Mouse (Mus musculus) midbrain, embryonic 12.5 days (tissue): ENCODE data around the gene Cd7. TPM values are rescaled to one million over a fixed set of nuclear protein-coding genes. Genes with fewer than 3 reads are reported as not detected.
"Not testable (repeated sequence)": the region's sequence is repeated elsewhere in the genome, so short reads cannot be mapped to it uniquely, and the experiment has no call there.

Experiments
- ATAC-seq: fragments of 200-750 bp; cut with Nextera tagmentation; 2 replicates; pipeline ENCODE4 v1.8.0; 2017; ENCODE audit warnings: low read depth, moderate TSS enrichment, moderate library complexity; ENCODE audit not compliant: low FRiP score
- H3K27ac ChIP-seq: fragments of 300-500 bp; sonication (generic); replicated peaks from 2 replicates; pipeline ENCODE4 v1.5.1; 2016; ENCODE audit warnings: mild to moderate bottlenecking
- H3K27me3 ChIP-seq: fragments of 300-500 bp; sonication (generic); 2 replicates; pipeline ENCODE4 v1.6.1; 2016; ENCODE audit warnings: mild to moderate bottlenecking
- H3K36me3 ChIP-seq: fragments of 300-500 bp; sonication (generic); 2 replicates; pipeline ENCODE4 v1.6.1; 2016
- H3K4me1 ChIP-seq: fragments of 300-500 bp; sonication (generic); 2 replicates; pipeline ENCODE4 v1.6.1; 2016
- H3K4me2 ChIP-seq: fragments of 300-500 bp; sonication (generic); replicated peaks from 2 replicates; pipeline ENCODE4 v1.6.1; 2016; ENCODE audit warnings: mild to moderate bottlenecking, moderate library complexity
- H3K4me3 ChIP-seq: fragments of 300-500 bp; sonication (generic); 2 replicates; pipeline ENCODE4 v1.5.1; 2016; ENCODE audit warnings: mild to moderate bottlenecking
- H3K9ac ChIP-seq: fragments of 300-500 bp; sonication (generic); replicated peaks from 2 replicates; pipeline ENCODE4 v1.6.1; 2016; ENCODE audit warnings: mild to moderate bottlenecking, moderate library complexity
- H3K9me3 ChIP-seq: fragments of 300-500 bp; sonication (generic); 2 replicates; pipeline ENCODE4 v1.6.1; 2016; ENCODE audit warnings: mild to moderate bottlenecking
- WGBS: fragments of 180-500 bp; shearing (Covaris S2); methylation state at CpG from one replicate; pipeline ENCODE4 v1.1.7; 2016; 5-methylcytosine and 5-hydroxymethylcytosine counted together
- polyA plus RNA-seq: library from polyadenylated mRNA; unstranded; fragments of >200 nt; fragmentation: Nextera tagmentation; extraction: Ambion mirVana; gene quantifications from 2 replicates; pipeline ENCODE4 v1.2.1, GENCODE M21; 2016

The Cd7 gene
- polyA plus RNA-seq, 1 experiment from 2014 or later, result not detected

DNA sequence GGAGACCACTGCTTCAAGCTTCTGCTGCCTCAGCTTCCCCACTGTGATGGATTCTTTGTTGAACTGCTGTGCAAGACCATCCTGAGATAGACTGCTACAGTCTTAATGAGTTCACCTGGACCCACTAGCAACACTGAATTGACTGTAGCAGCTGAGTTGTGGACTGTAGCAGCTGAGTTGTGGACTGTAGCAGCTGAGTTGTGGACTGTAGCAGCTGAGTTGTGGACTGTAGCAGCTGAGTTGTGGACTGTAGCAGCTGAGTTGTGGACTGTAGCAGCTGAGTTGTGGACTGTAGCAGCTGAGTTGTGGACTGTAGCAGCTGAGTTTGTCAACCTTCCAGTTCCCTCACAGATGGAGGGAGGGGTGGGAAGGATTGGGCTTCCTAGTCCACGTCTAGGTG is 3.8 kb upstream of the Cd7 start:
- not testable (repeated sequence) for H3K27me3 ChIP-seq, H3K36me3 ChIP-seq, H3K9me3 ChIP-seq, H3K9ac ChIP-seq, H3K4me1 ChIP-seq, H3K4me3 ChIP-seq, H3K27ac ChIP-seq, ATAC-seq, H3K4me2 ChIP-seq
- 55% methylated on average over 1 of the region's 1 CpGs for WGBS

DNA sequence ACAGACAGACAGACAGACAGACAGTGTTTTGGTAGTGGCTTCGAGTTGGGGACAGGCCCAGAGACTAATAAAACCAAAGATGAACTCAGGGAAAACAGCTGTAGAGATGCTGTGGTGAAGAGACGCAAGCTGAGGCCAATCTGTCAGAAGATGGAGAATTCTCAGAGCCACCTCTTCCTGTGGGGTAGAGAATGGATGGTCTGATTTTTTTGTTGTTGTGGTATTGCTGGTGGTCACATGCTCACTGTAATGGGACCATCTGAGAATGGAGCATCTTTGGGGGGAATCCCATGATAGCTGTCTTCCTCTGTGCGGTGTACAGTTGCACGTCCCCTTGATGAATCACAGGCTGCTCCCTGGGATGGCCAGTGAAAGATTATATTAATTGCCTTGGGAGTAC is 3.3 kb upstream of the Cd7 start:
- Histone ChIP-seq H3K4me1 (no peaks in the 10 kb centered on the region), H3K27ac (no peak overlapping the region), H3K4me3 (no peak overlapping the region), H3K27me3 (no peaks in the 10 kb centered on the region), H3K9me3 (no peaks in the 10 kb centered on the region), H3K9ac (no peak overlapping the region), H3K36me3 (no peaks in the 10 kb centered on the region), H3K4me2 (no peak overlapping the region)
- no peak for ATAC-seq
- WGBS, result 82% methylated on average over 4 of the region's 4 CpGs

DNA sequence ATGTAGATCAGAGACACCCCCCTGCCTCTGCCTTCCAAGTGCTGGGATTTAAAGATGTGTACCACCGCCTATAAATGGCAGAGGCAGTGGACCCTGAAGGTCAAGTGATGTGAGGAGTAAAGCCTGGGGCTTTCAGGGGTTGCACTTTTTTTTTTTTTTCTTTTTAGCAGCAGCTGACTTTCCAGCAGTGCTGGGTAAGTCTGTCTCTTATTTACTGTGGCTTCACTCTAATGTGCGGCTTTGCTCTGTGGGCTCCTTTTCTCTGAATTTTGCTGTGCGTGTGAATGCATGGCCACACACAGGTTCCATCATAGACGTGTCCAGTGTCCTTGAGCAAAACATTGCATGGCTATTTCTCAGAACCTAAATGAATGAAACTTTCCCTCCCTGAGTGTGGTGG is 2.4 kb upstream of the Cd7 start:
- Histone ChIP-seq H3K36me3 (no peaks in the 10 kb centered on the region), H3K9ac (no peak overlapping the region), H3K27me3 (no peaks in the 10 kb centered on the region), H3K9me3 (no peaks in the 10 kb centered on the region), H3K27ac (no peak overlapping the region), H3K4me1 (no peaks in the 10 kb centered on the region), H3K4me2 (no peak overlapping the region), H3K4me3 (no peak overlapping the region)
- 74% methylated on average over 4 of the region's 4 CpGs for WGBS
- no peak for ATAC-seq

DNA sequence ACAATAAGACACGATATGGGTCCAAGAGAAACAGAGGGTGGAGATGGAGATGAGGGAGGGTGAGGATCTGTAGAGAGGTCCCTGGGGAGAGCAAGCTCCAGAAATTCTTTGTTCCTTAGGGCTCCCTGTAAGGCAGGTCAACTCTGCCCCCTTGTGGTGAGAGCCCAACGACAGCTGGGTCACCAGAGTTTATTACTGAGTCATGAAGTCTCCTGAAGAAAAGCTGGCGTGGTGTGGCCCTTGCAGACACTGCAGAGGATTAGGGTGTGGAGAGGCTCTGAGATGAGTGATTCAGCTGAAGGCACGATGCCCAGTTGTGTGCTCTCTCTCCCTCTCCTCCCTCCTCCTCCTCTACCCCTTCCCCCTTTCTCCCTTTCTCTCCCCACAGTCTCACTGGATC is 2.0 kb upstream of the Cd7 start:
- H3K4me1 ChIP-seq, result no peaks in the 10 kb centered on the region
- no peak overlapping the region for H3K9ac ChIP-seq
- ATAC-seq, result no peak
- no peaks in the 10 kb centered on the region for H3K9me3 ChIP-seq
- H3K27me3 ChIP-seq, result no peaks in the 10 kb centered on the region
- H3K4me3 ChIP-seq, result no peak overlapping the region
- no peak overlapping the region for H3K27ac ChIP-seq
- WGBS, result 6% methylated on average over 4 of the region's 4 CpGs
- no peaks in the 10 kb centered on the region for H3K36me3 ChIP-seq
- no peak overlapping the region for H3K4me2 ChIP-seq

DNA sequence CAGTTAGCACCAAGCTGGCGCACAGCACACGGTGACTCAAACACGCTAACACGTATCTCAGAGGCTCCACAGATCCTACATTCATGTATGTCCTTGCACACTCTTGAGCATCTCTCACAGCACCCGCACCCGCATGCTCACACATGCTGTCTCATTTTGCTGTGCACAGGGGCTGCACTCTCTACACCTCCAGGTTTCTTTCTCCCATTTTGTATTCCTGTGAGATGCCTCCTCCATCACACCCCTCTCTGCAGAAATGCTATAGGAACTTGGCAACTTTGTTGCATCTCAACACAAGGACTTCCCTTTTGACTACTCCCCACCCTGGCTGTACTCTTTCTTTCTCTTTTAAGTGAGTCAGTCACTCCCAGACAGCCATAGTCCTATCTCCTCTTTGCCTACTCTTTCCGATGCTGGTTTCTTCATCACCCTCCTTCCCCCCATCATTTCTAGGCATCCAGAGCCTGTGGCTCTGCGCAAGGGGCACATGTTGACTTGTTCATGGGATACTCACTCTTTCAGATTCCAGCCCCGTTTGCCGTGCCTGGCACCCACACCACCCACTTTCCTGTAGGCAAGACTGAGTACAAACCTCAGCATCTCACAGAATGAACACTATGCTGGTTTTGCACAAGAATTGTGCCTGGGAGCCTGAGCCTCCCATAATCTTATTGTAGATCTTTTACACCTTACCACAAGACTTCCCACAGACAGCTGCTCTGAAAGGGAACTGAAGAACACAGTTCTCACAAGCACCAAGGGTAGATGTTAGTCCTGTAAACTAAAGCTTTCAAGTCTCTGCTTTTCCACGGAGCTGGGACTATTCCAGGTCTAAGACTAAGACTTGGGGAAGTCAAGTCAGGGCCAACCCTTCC is 615 bp downstream of the Cd7 start:
- WGBS, result 93% methylated on average over 11 of the region's 11 CpGs
- no peaks in the 10 kb centered on the region for H3K27me3 ChIP-seq
- no peak for ATAC-seq

DNA sequence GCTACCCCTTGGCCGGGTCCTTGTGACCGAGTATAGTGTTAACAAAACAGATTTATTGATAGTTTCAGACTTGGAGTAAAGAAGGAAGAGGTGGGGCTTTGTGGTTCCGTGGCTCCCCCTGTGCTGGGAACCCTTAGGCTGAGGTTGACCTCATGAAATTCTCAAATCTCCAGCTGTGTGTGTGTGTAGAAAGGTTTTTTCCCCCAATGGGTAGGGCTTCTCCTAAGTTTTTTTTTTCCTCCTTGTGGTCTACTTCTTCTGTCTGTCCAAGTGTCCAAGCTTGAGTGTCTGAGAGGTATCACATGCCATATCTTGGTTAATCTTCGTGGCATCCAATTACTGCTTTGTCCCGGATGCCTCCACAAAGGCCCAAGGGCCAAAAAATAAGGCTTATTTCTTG is 6.1 kb downstream of the Cd7 start:
- Histone ChIP-seq H3K4me1 (no peaks in the 10 kb centered on the region), H3K9ac (no peak overlapping the region)

More for the DNA sequence above, 615 bp downstream of the Cd7 start:
- no peak overlapping the region for H3K9ac ChIP-seq
- no peaks in the 10 kb centered on the region for H3K36me3 ChIP-seq
- no peaks in the 10 kb centered on the region for H3K4me1 ChIP-seq
- no peaks in the 10 kb centered on the region for H3K9me3 ChIP-seq
- no peak overlapping the region for H3K27ac ChIP-seq
- no peak overlapping the region for H3K4me3 ChIP-seq
- no peak overlapping the region for H3K4me2 ChIP-seq

DNA sequence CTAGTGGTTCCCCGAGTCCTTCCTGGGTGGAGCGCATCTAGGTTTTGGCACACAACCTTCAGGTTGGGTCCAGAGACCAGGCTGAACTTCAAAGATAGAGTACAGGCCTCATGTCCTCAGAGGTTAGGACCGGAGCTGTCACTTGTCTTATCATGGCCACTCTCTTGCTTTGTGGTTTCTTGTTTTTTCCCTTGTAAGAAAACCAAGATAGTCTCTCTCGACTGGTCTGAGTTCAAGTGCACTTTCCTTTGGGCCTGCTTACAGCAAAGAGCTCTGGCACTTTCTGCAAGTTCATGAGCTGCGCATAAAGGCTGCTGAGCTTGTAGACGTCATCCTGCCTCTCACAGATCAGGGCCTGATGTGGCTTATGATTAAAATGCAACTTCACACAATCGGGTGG is 12.0 kb downstream of the Cd7 start:
- Histone ChIP-seq H3K9ac (no peak overlapping the region), H3K27me3 (0 out of 2 replicates have a peak, but pooled peaks cover 3% of the 10 kb centered on the region), H3K4me3 (no peak overlapping the region), H3K4me2 (no peak overlapping the region), H3K4me1 (no peaks in the 10 kb centered on the region), H3K36me3 (no peaks in the 10 kb centered on the region), H3K9me3 (no peaks in the 10 kb centered on the region), H3K27ac (no peak overlapping the region)
- WGBS, result 91% methylated on average over 7 of the region's 7 CpGs
- ATAC-seq, result no peak

More for the DNA sequence above, 6.1 kb downstream of the Cd7 start:
- Histone ChIP-seq H3K27me3 (0 out of 2 replicates have a peak, but pooled peaks cover 3% of the 10 kb centered on the region), H3K4me2 (no peak overlapping the region), H3K36me3 (no peaks in the 10 kb centered on the region), H3K4me3 (no peak overlapping the region), H3K27ac (no peak overlapping the region), H3K9me3 (no peaks in the 10 kb centered on the region)
- 86% methylated on average over 5 of the region's 5 CpGs for WGBS
- no peak for ATAC-seq

DNA sequence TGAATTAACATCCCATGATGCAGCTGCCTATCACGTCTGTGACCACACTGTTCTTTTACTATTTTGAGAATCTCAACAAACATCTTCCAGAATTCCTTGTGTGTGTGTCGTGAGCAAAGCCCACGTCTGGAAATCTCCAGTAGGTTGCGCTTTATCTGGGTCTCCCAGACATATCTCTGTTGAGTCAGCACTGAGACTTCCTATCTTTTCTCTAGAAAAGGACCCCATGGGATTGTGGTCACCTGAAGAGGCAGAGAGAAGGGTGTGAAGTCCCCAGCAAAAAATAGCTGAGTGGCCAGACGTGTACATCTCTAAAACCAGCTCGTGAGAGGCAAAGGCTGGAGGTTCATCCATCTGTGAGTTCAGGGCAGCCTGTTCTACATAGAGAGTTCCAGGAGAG is 15.1 kb downstream of the Cd7 start:
- Histone ChIP-seq H3K27me3 (0 out of 2 replicates have a peak, but pooled peaks cover 3% of the 10 kb centered on the region), H3K9me3 (no peaks in the 10 kb centered on the region), H3K4me2 (no peak overlapping the region), H3K4me3 (no peak overlapping the region), H3K36me3 (no peaks in the 10 kb centered on the region), H3K27ac (no peak overlapping the region), H3K9ac (no peak overlapping the region), H3K4me1 (no peaks in the 10 kb centered on the region)
- WGBS, result 75% methylated on average over 6 of the region's 6 CpGs
- ATAC-seq, result no peak

DNA sequence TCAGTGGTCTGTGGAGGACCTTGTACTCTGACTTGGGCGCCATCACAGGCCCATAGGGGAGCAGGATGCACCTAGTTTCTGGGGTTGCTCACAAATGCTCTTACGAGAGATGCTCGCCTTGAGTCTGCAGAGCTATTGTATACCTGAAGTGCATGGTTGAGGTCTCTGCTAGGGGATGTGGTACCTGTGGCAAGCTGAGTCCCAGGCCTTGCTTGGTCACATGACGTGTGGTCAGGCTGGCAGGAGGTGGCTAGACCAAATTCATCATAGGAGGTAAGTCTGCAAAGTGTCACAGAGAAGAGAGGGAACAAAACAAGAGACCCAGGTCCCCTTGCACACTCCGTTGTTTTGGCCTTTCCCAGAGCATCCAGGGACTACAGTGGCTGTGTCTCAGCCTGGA is 19.7 kb downstream of the Cd7 start:
- WGBS, result 82% methylated on average over 5 of the region's 5 CpGs
- no peaks in the 10 kb centered on the region for H3K4me1 ChIP-seq
- no peaks in the 10 kb centered on the region for H3K36me3 ChIP-seq
- H3K4me3 ChIP-seq, result no peak overlapping the region
- no peaks in the 10 kb centered on the region; the same call in 1 of the 2 replicates for H3K27me3 ChIP-seq
- H3K9me3 ChIP-seq, result no peaks in the 10 kb centered on the region
- no peak overlapping the region for H3K9ac ChIP-seq
- no peak overlapping the region for H3K4me2 ChIP-seq
- H3K27ac ChIP-seq, result no peak overlapping the region
- no peak for ATAC-seq

DNA sequence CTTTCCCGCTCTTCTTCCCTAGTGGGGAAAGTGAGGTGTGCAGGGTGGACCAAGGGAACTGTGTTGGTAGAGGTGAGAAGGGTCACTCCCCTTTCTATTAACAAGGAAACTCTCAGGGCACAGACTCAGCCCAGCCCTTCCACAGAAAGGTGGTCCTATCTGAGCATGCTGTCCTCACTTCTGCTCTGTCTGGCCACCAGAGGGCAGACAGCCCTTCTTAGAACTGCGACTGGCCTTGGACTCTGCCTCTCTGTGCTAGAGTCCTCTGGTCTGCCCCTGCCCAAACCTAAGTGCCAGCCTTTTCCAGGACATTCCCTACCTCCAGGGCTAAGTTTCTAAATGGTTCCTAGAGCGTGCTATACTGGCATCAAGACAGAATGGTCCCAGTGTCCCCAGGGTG is 21.5 kb downstream of the Cd7 start:
- no peaks in the 10 kb centered on the region for H3K4me1 ChIP-seq
- no peak overlapping the region for H3K9ac ChIP-seq
- 44% methylated on average over 3 of the region's 3 CpGs for WGBS
- no peak overlapping the region for H3K4me2 ChIP-seq
- no peak overlapping the region for H3K4me3 ChIP-seq
- no peaks in the 10 kb centered on the region for H3K9me3 ChIP-seq
- H3K27me3 ChIP-seq, result peaks cover 4% of the 10 kb centered on the region; the same call in 1 of the 2 replicates
- peak; percentile 41; the same call in 1 of the 2 replicates for ATAC-seq
- no peak overlapping the region for H3K27ac ChIP-seq
- no peaks in the 10 kb centered on the region for H3K36me3 ChIP-seq

DNA sequence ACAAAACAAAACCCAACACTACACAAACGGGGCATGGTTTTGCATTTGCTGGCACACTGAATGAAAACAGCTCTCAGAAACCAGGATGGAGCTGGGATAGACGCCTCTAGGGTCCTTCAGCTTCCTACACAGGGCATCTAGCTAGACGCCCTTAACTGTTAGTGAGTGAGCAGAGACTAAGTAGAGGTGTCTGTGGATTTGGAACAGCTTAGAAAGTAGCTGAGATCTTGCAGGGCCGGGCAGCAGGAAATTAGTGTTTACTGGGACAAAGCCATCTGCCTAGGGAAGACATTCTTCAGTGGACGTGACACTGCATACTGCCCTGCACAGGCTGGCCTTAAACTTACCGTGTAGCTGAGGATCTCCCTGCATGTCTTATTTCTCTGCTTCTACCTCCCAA is 23.7 kb downstream of the Cd7 start:
- Histone ChIP-seq H3K4me3 (no peak overlapping the region), H3K27ac (no peak overlapping the region), H3K4me2 (no peak overlapping the region), H3K36me3 (no peaks in the 10 kb centered on the region), H3K9me3 (no peaks in the 10 kb centered on the region), H3K27me3 (peaks cover 4% of the 10 kb centered on the region; the same call in 1 of the 2 replicates), H3K9ac (no peak overlapping the region), H3K4me1 (no peaks in the 10 kb centered on the region)
- no peak for ATAC-seq
- 70% methylated on average over 6 of the region's 6 CpGs for WGBS

DNA sequence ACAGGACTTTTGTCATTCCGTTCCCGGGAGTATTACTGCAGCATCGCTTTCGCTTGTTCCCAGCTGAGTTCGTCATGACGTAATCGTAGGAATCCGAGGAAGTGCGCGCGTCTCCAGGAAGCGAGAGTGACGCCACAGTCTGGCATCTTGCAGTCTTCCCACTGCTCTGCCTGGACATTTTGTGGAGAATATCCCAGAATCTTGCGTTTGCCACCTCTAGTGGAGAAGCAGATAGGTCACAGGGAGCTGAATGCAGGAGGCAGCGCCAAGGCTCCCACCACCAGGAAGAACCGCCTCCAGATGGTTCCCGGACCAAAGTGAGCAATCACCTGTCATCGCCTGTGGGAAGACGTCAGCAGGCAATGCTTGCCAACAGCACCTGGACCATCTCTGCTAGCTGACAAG is 24.3 kb downstream of the Cd7 start:
- Histone ChIP-seq H3K36me3 (no peaks in the 10 kb centered on the region), H3K27me3 (peaks cover 4% of the 10 kb centered on the region; the same call in 1 of the 2 replicates), H3K9ac (no peak overlapping the region), H3K9me3 (no peaks in the 10 kb centered on the region), H3K4me1 (no peaks in the 10 kb centered on the region), H3K27ac (no peak overlapping the region), H3K4me3 (no peak overlapping the region), H3K4me2 (peak overlapping the region; percentile 32; the same call in 1 of the 2 replicates)
- no peak for ATAC-seq
- 65% methylated on average over 19 of the region's 19 CpGs for WGBS
